Mouse (Mus musculus): Measurements from ENCODE around the gene Fut11. TPM values are rescaled to one million over a fixed set of nuclear protein-coding genes. Genes with fewer than 3 reads are reported as not detected.

Gene Fut11
- polyA plus RNA-seq, 1 experiment from 2014 or later: 18.9 TPM

- Histone ChIP-seq H3K4me3 (no peak overlapping the region), H3K4me2 (no peak overlapping the region), H3K27me3 (no peaks in the 10 kb centered on the region), H3K36me3 (ENCODE audit: poor library complexity, severe bottlenecking) (peaks cover 52% of the 10 kb centered on the region), H3K9ac (no peak overlapping the region), H3K27ac (no peak overlapping the region), H3K4me1 (no peaks in the 10 kb centered on the region), H3K9me3 (replicated peaks) (no peaks in the 10 kb centered on the region)
- 88% methylated on average over 3 of the region's 3 CpGs for WGBS
- ATAC-seq: no peak
Measured at GRCm38 (mm10) chr14:20746935-20747334, 52.2 kb downstream of the Fut11 start.

DNA sequence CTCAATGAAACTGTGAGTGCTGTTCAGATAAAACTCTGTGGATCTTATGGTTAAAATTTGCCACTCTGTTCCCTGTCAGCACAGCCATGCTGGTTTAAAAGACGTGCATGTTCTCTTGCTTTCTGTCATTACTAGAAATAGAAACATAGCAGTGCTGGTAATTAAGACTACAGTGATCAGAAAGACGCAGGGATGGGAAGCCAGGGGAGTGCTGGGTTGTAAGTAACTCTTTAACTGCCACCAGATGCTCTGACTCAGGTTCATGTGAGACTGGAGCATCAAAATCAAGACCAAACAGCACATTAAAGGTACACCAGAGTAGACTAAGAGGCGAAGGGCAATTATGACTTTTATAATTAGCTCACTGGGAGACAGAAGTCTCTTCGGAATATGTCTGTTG, 53.6 kb downstream of the Fut11 start:
- no peak overlapping the region for H3K4me2 ChIP-seq
- 78% methylated on average over 4 of the region's 4 CpGs for WGBS
- H3K27ac ChIP-seq: no peak overlapping the region
- no peaks in the 10 kb centered on the region for H3K9me3 ChIP-seq (replicated peaks)
- H3K4me1 ChIP-seq: no peaks in the 10 kb centered on the region
- no peaks in the 10 kb centered on the region for H3K27me3 ChIP-seq
- H3K4me3 ChIP-seq: no peak overlapping the region
- peaks cover 46% of the 10 kb centered on the region for H3K36me3 ChIP-seq (ENCODE audit: poor library complexity, severe bottlenecking)
- no peak for ATAC-seq
- no peak overlapping the region for H3K9ac ChIP-seq

- no peaks in the 10 kb centered on the region for H3K4me1 ChIP-seq
- 85% methylated on average over 4 of the region's 4 CpGs for WGBS
Measured at GRCm38 (mm10) chr14:20749494-20750051, 54.8 kb downstream of the Fut11 start.

GRCm38 (mm10) chr14:20750503-20750902, 55.7 kb downstream of the Fut11 start:
- H3K4me3 ChIP-seq: no peak overlapping the region
- H3K27me3 ChIP-seq: no peaks in the 10 kb centered on the region
- H3K27ac ChIP-seq: no peak overlapping the region
- H3K9me3 ChIP-seq (replicated peaks): no peaks in the 10 kb centered on the region
- peaks cover 44% of the 10 kb centered on the region for H3K36me3 ChIP-seq (ENCODE audit: poor library complexity, severe bottlenecking)
- H3K4me1 ChIP-seq: no peaks in the 10 kb centered on the region
- H3K4me2 ChIP-seq: no peak overlapping the region
- no peak for ATAC-seq
- 92% methylated on average over 5 of the region's 5 CpGs for WGBS
- no peak overlapping the region for H3K9ac ChIP-seq

More at GRCm38 (mm10) chr14:20749494-20750051, 54.8 kb downstream of the Fut11 start:
- Histone ChIP-seq H3K9ac (no peak overlapping the region), H3K27ac (no peak overlapping the region), H3K27me3 (no peaks in the 10 kb centered on the region), H3K4me3 (no peak overlapping the region), H3K4me2 (no peak overlapping the region), H3K9me3 (replicated peaks) (no peaks in the 10 kb centered on the region), H3K36me3 (ENCODE audit: poor library complexity, severe bottlenecking) (peaks cover 44% of the 10 kb centered on the region)
- ATAC-seq: no peak

Small RNA genes lying within 50 kb of the gene (microRNA-seq; reads per million reads assigned to microRNA genes)
- gene Mir6946: 1.1 reads per million

Other genes with a start within 250 kb of the Fut11 start
- 0.45 and 1.6 TPM in 2 replicates for gene Cfap70, start 242.7 kb upstream of the Fut11 start, polyA plus RNA-seq (2015; fragmentation: Nextera tagmentation; extraction: Ambion mirVana)
- gene Anxa7, start 214.8 kb upstream of the Fut11 start, polyA plus RNA-seq (2015; fragmentation: Nextera tagmentation; extraction: Ambion mirVana): 8.5 and 9.9 TPM in 2 replicates
- 0.89 and 1.3 TPM in 2 replicates for gene Mss51, start 198.1 kb upstream of the Fut11 start, polyA plus RNA-seq (2015; fragmentation: Nextera tagmentation; extraction: Ambion mirVana)
- gene Ppp3cb, start 148.4 kb upstream of the Fut11 start, polyA plus RNA-seq (2015; fragmentation: Nextera tagmentation; extraction: Ambion mirVana): 71.9 and 73.7 TPM in 2 replicates
- gene Usp54, start 53.9 kb upstream of the Fut11 start, polyA plus RNA-seq (2015; fragmentation: Nextera tagmentation; extraction: Ambion mirVana): 8.1 and 10.1 TPM in 2 replicates
- gene Myoz1, start 38.4 kb upstream of the Fut11 start, polyA plus RNA-seq (2015; fragmentation: Nextera tagmentation; extraction: Ambion mirVana): not detected in 2 replicates
- gene Synpo2l, start 26.6 kb upstream of the Fut11 start, polyA plus RNA-seq (2015; fragmentation: Nextera tagmentation; extraction: Ambion mirVana): 0.13 and 0.14 TPM in 2 replicates
- gene Sec24c, start 20.7 kb upstream of the Fut11 start, polyA plus RNA-seq (2015; fragmentation: Nextera tagmentation; extraction: Ambion mirVana): 75.9 and 84.7 TPM in 2 replicates
- gene Chchd1, start 8.0 kb downstream of the Fut11 start, polyA plus RNA-seq (2015; fragmentation: Nextera tagmentation; extraction: Ambion mirVana): 235 and 281 TPM in 2 replicates
- 40.8 and 44.2 TPM in 2 replicates for gene Zswim8, start 12.6 kb downstream of the Fut11 start, polyA plus RNA-seq (2015; fragmentation: Nextera tagmentation; extraction: Ambion mirVana)
- gene Ndst2, start 39.6 kb downstream of the Fut11 start, polyA plus RNA-seq (2015; fragmentation: Nextera tagmentation; extraction: Ambion mirVana): 14.0 and 18.3 TPM in 2 replicates
- gene Camk2g, start 99.1 kb downstream of the Fut11 start, polyA plus RNA-seq (2015; fragmentation: Nextera tagmentation; extraction: Ambion mirVana): 60.7 and 81.8 TPM in 2 replicates
- 0.27 and 0.35 TPM in 2 replicates for gene Plau, start 141.7 kb downstream of the Fut11 start, polyA plus RNA-seq (2015; fragmentation: Nextera tagmentation; extraction: Ambion mirVana)
- gene Vcl, start 234.4 kb downstream of the Fut11 start, polyA plus RNA-seq (2015; fragmentation: Nextera tagmentation; extraction: Ambion mirVana): 8.8 and 8.9 TPM in 2 replicates

All from forebrain, embryonic 13.5 days (tissue).